Mouse (Mus musculus): ENCODE measurements around the gene Astn2. TPM values are rescaled to one million over a fixed set of nuclear protein-coding genes. Genes with fewer than 3 reads are reported as not detected.

Astn2 gene
- total and polyA plus RNA-seq, 2 experiments: 0.77 to 1.2 TPM

- H3K36me3 ChIP-seq (ENCODE audit: control insufficient read depth, insufficient read depth, low read length): no peaks in the 10 kb centered on the region
- DNase-seq (ENCODE audit: extremely low read depth, low read depth, low spot score): no peak
- TF ChIP-seq CTCF (IDR thresholded peaks at IDR 0.05; ENCODE audit: low read depth, low read length) (no peak), POLR2A (IDR thresholded peaks at IDR 0.05; ENCODE audit: extremely low read depth, insufficient read depth, low read length) (no peak)
- H3K27me3 ChIP-seq (ENCODE audit: control insufficient read depth, insufficient read depth, low read length): peaks cover 9% of the 10 kb centered on the region; the same call in 1 of the 2 replicates
- peak overlapping the region; percentile 45 for H3K9ac ChIP-seq (ENCODE audit: low read depth, low read length)
- no peak overlapping the region for H3K27ac ChIP-seq (replicated peaks; ENCODE audit: insufficient read depth, low read depth, low read length)
- H3K79me2 ChIP-seq (ENCODE audit: control insufficient read depth, insufficient read depth, low read length): no peaks in the 10 kb centered on the region
- 1% methylated on average over 48 of the region's 51 CpGs for WGBS
- no peaks in the 10 kb centered on the region for H3K4me1 ChIP-seq (ENCODE audit: control insufficient read depth, insufficient read depth, low read length)
- peak overlapping the region; percentile 63 for H3K4me3 ChIP-seq (ENCODE audit: insufficient read depth, low read depth, low read length)
Measured at GRCm38 (mm10) chr4:66403708-66404200, 657 bp downstream of the Astn2 start.

- H3K4me1 ChIP-seq (ENCODE audit: control insufficient read depth, insufficient read depth, low read length): no peaks in the 10 kb centered on the region
- H3K36me3 ChIP-seq (ENCODE audit: control insufficient read depth, insufficient read depth, low read length): no peaks in the 10 kb centered on the region
- peaks cover 9% of the 10 kb centered on the region; the same call in 1 of the 2 replicates for H3K27me3 ChIP-seq (ENCODE audit: control insufficient read depth, insufficient read depth, low read length)
- no peak for DNase-seq (ENCODE audit: extremely low read depth, low read depth, low spot score)
- TF ChIP-seq CTCF (IDR thresholded peaks at IDR 0.05; ENCODE audit: low read depth, low read length) (no peak), POLR2A (IDR thresholded peaks at IDR 0.05; ENCODE audit: extremely low read depth, insufficient read depth, low read length) (no peak)
- H3K27ac ChIP-seq (replicated peaks; ENCODE audit: insufficient read depth, low read depth, low read length): no peak overlapping the region
- no peak overlapping the region for H3K9ac ChIP-seq (ENCODE audit: low read depth, low read length)
- peak overlapping the region; percentile 63; the same call in 1 of the 2 replicates for H3K4me3 ChIP-seq (ENCODE audit: insufficient read depth, low read depth, low read length)
- no peaks in the 10 kb centered on the region for H3K79me2 ChIP-seq (ENCODE audit: control insufficient read depth, insufficient read depth, low read length)
- WGBS: 2% methylated on average over 22 of the region's 22 CpGs
Measured at GRCm38 (mm10) chr4:66403116-66403707, 1.2 kb downstream of the Astn2 start.

DNA sequence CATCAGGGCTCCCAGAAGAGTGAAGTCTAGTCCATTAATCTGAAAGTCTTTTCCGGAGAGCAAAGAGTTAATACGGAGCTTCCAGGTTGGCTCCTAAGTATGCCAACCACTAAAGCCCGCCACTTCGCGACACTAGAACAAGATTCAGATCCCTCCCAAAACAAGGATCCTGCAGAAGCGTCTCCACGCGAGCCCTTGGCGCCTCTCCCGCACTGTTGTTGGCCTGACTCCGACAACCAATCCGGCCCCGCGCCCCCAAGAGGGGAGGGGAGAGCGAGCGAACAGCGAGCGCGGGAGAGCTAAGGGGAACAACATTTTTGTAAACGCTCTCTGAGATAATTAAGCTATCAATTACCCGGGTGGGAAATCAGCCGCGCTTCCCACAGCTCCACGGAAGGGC lies 1.8 kb downstream of the Astn2 start:
- Histone ChIP-seq H3K4me1 (ENCODE audit: control insufficient read depth, insufficient read depth, low read length) (no peaks in the 10 kb centered on the region), H3K36me3 (ENCODE audit: control insufficient read depth, insufficient read depth, low read length) (no peaks in the 10 kb centered on the region), H3K4me3 (ENCODE audit: insufficient read depth, low read depth, low read length) (peak overlapping the region; percentile 30; the same call in 1 of the 2 replicates), H3K27ac (replicated peaks; ENCODE audit: insufficient read depth, low read depth, low read length) (no peak overlapping the region), H3K27me3 (ENCODE audit: control insufficient read depth, insufficient read depth, low read length) (peaks cover 9% of the 10 kb centered on the region; the same call in 1 of the 2 replicates), H3K9ac (ENCODE audit: low read depth, low read length) (no peak overlapping the region), H3K79me2 (ENCODE audit: control insufficient read depth, insufficient read depth, low read length) (no peaks in the 10 kb centered on the region)
- no peak for TF ChIP-seq CTCF (IDR thresholded peaks at IDR 0.05; ENCODE audit: low read depth, low read length)
- no peak for TF ChIP-seq POLR2A (IDR thresholded peaks at IDR 0.05; ENCODE audit: extremely low read depth, insufficient read depth, low read length)
- no peak for DNase-seq (ENCODE audit: extremely low read depth, low read depth, low spot score)
- WGBS: 3% methylated on average over 24 of the region's 24 CpGs

DNA sequence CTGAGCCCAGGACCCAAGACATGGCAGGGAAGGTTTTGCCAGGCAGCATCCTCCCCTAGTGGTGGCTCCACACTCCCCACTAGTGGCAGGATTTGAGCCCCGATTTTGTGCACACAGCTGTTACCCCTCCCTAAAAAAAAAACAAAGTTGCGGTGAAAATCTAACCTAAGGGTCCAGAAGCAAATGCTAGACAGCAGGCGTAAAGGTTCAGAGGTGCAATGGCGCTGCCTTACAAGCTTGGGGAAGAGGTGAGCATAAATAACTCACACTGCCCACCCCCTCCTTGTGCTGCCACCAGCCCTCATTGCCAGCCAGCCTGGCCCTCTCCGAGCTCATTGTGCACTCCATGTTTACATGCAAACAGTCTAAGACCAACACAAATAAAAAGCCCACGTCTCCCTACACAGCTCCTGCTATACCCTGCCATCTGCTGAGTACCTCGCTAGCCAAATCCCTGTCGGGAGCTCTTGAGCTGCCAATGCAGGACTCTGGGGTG lies 3.2 kb downstream of the Astn2 start:
- WGBS: 28% methylated on average over 8 of the region's 8 CpGs
- Histone ChIP-seq H3K27ac (replicated peaks; ENCODE audit: insufficient read depth, low read depth, low read length) (no peak overlapping the region), H3K4me1 (ENCODE audit: control insufficient read depth, insufficient read depth, low read length) (no peaks in the 10 kb centered on the region), H3K9ac (ENCODE audit: low read depth, low read length) (no peak overlapping the region), H3K4me3 (ENCODE audit: insufficient read depth, low read depth, low read length) (no peak overlapping the region), H3K36me3 (ENCODE audit: control insufficient read depth, insufficient read depth, low read length) (no peaks in the 10 kb centered on the region), H3K79me2 (ENCODE audit: control insufficient read depth, insufficient read depth, low read length) (no peaks in the 10 kb centered on the region), H3K27me3 (ENCODE audit: control insufficient read depth, insufficient read depth, low read length) (peaks cover 9% of the 10 kb centered on the region; the same call in 1 of the 2 replicates)
- no peak for DNase-seq (ENCODE audit: extremely low read depth, low read depth, low spot score)
- no peak for TF ChIP-seq POLR2A (IDR thresholded peaks at IDR 0.05; ENCODE audit: extremely low read depth, insufficient read depth, low read length)
- peak; percentile 42 for TF ChIP-seq CTCF (IDR thresholded peaks at IDR 0.05; ENCODE audit: low read depth, low read length)

- Histone ChIP-seq H3K79me2 (ENCODE audit: control insufficient read depth, insufficient read depth, low read length) (no peaks in the 10 kb centered on the region), H3K4me3 (ENCODE audit: insufficient read depth, low read depth, low read length) (no peak overlapping the region), H3K36me3 (ENCODE audit: control insufficient read depth, insufficient read depth, low read length) (no peaks in the 10 kb centered on the region), H3K27ac (replicated peaks; ENCODE audit: insufficient read depth, low read depth, low read length) (no peak overlapping the region), H3K27me3 (ENCODE audit: control insufficient read depth, insufficient read depth, low read length) (peaks cover 7% of the 10 kb centered on the region; the same call in 1 of the 2 replicates), H3K9ac (ENCODE audit: low read depth, low read length) (no peak overlapping the region), H3K4me1 (ENCODE audit: control insufficient read depth, insufficient read depth, low read length) (no peaks in the 10 kb centered on the region)
- TF ChIP-seq CTCF (IDR thresholded peaks at IDR 0.05; ENCODE audit: low read depth, low read length) (no peak), POLR2A (IDR thresholded peaks at IDR 0.05; ENCODE audit: extremely low read depth, insufficient read depth, low read length) (no peak)
- no peak for DNase-seq (ENCODE audit: extremely low read depth, low read depth, low spot score)
- WGBS: 51% methylated on average over 4 of the region's 4 CpGs
Measured at GRCm38 (mm10) chr4:66399066-66399465, 5.3 kb downstream of the Astn2 start.

DNA sequence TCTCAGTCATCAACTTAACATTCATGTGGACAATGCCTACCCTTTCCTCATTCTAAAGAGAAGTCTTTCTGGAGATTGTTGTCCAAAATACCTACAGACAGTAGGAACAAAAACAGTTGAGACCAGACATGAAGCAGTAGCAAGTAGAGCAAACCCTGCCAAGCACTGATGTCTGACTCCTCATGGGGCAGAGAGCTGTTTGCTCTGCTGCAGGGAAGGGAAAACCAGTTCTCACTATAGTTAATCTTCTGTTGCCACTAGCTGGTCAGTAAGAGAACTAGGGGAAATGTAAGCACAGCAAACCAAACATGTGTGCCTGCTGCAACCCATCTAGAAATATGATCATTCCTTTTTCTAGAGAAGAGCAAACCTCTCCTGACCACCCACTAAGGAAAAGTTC lies 7.2 kb downstream of the Astn2 start:
- H3K9ac ChIP-seq (ENCODE audit: low read depth, low read length): no peak overlapping the region
- DNase-seq (ENCODE audit: extremely low read depth, low read depth, low spot score): no peak
- H3K27me3 ChIP-seq (ENCODE audit: control insufficient read depth, insufficient read depth, low read length): no peaks in the 10 kb centered on the region
- no peak overlapping the region for H3K27ac ChIP-seq (replicated peaks; ENCODE audit: insufficient read depth, low read depth, low read length)
- no peak overlapping the region for H3K4me3 ChIP-seq (ENCODE audit: insufficient read depth, low read depth, low read length)
- no peaks in the 10 kb centered on the region for H3K36me3 ChIP-seq (ENCODE audit: control insufficient read depth, insufficient read depth, low read length)
- no peaks in the 10 kb centered on the region for H3K79me2 ChIP-seq (ENCODE audit: control insufficient read depth, insufficient read depth, low read length)
- H3K4me1 ChIP-seq (ENCODE audit: control insufficient read depth, insufficient read depth, low read length): no peaks in the 10 kb centered on the region
- no peak for TF ChIP-seq POLR2A (IDR thresholded peaks at IDR 0.05; ENCODE audit: extremely low read depth, insufficient read depth, low read length)
- TF ChIP-seq CTCF (IDR thresholded peaks at IDR 0.05; ENCODE audit: low read depth, low read length): no peak

Data from liver, adult 2 months (tissue).